26 mouse cellular contexts compared by ENCODE assay signal in the genomic region with DNA sequence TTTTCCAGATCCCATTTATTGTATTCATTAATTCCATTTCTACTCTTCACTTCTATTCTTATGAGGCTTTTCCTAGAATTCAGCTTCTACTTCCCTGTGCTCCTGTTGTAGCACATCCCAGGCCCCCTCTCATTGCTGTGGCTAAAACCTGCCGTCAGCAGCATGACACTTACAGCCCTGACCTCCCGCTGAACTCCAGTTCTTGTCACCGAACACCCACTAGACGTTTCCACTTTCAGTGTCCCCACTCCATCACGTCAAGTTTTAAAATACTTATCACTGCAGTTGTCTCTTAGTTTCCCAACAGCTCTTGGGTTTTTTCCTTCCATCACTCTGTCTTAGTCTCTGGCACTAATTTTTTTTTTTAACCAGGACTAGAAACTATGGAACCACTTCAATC. TPM values are rescaled to one million over a fixed set of nuclear protein-coding genes. Genes with fewer than 3 reads are reported as not detected.
DNase-seq lines count a peak whose midpoint lies in the region; ATAC-seq and TF ChIP-seq lines count a peak whose summit lies in the region.
"Had no signal": no experiment of that assay in that cellular context is flagged by ENCODE, and none has a peak within 500 bp of the region (broad histone marks: within the 10 kb centered on the region; RNA-seq: fewer than 3 reads in every experiment).

No protein-coding gene starts in this region.

- H3K4me3 ChIP-seq in heart, embryonic 11.5 days (ENCODE audit: low read depth, low read length) = no peak overlapping the region
- no peak overlapping the region for H3K4me3 ChIP-seq in kidney, postnatal 0 days (replicated peaks; ENCODE audit: low read depth, low read length)
- H3K4me3 ChIP-seq in lung, postnatal 0 days (ENCODE audit: low read depth, low read length) = no peak overlapping the region
- H3K4me3 ChIP-seq: embryonic facial prominence, embryonic 13.5 days; forebrain, embryonic 13.5 days; hindbrain, embryonic 13.5 days; left cerebral cortex, adult 2 months; liver, embryonic 15.5 days; midbrain, embryonic 12.5 days; stomach, embryonic 15.5 days had no signal

- WGBS in heart, embryonic 11.5 days (ENCODE audit: insufficient replicate concordance) = 21% methylated on average over 5 of the region's 5 CpGs
- 14% methylated on average over 5 of the region's 5 CpGs for WGBS in kidney, postnatal 0 days
- WGBS in lung, postnatal 0 days = 8% methylated on average over 5 of the region's 5 CpGs

- ATAC-seq in heart, embryonic 11.5 days (replicated peaks; ENCODE audit: insufficient number of reproducible peaks, low FRiP score, low TSS enrichment) = peak; percentile 52; the same call in 1 of the 2 replicates
- no peak for ATAC-seq in kidney, postnatal 0 days (replicated peaks; ENCODE audit: low FRiP score, low read depth)
- ATAC-seq in lung, postnatal 0 days = 0 out of 2 replicates have a peak, but pooled peaks have one; percentile 17
- ATAC-seq: forebrain, embryonic 13.5 days; Patski had no signal

- no peak overlapping the region for H3K4me2 ChIP-seq in heart, embryonic 11.5 days
- H3K4me2 ChIP-seq in kidney, postnatal 0 days (ENCODE audit: low read length) = no peak overlapping the region
- H3K4me2 ChIP-seq in lung, postnatal 0 days (replicated peaks; ENCODE audit: low read depth, low read length) = no peak overlapping the region
- H3K4me2 ChIP-seq: embryonic facial prominence, embryonic 13.5 days; forebrain, embryonic 13.5 days; hindbrain, embryonic 13.5 days; liver, embryonic 15.5 days; midbrain, embryonic 12.5 days; stomach, embryonic 15.5 days had no signal

- intact Hi-C loops in heart, postnatal 36 days (cut with DNase I) = loop anchor here (5.0 kb wide), 1 partner anchor 86 kb away; no protein-coding TSS in a partner anchor

- H3K4me1 ChIP-seq in heart, embryonic 11.5 days (ENCODE audit: control insufficient read depth, insufficient read depth, low read length) = peaks cover 13% of the 10 kb centered on the region
- H3K4me1 ChIP-seq in kidney, postnatal 0 days (replicated peaks; ENCODE audit: insufficient read depth, low read length) = no peaks in the 10 kb centered on the region
- peaks cover 4% of the 10 kb centered on the region; the same call in 1 of the 2 replicates for H3K4me1 ChIP-seq in lung, postnatal 0 days (ENCODE audit: insufficient read depth, low read depth, low read length)
- H3K4me1 ChIP-seq: embryonic facial prominence, embryonic 13.5 days; forebrain, embryonic 13.5 days; hindbrain, embryonic 13.5 days; midbrain, embryonic 12.5 days; stomach, embryonic 15.5 days had no signal

- H3K9me3 ChIP-seq in heart, embryonic 11.5 days (replicated peaks; ENCODE audit: control insufficient read depth, low read length) = no peaks in the 10 kb centered on the region
- no peaks in the 10 kb centered on the region for H3K9me3 ChIP-seq in kidney, postnatal 0 days (replicated peaks; ENCODE audit: low read length)
- H3K9me3 ChIP-seq in lung, postnatal 0 days (ENCODE audit: low read length) = no peaks in the 10 kb centered on the region
- H3K9me3 ChIP-seq: embryonic facial prominence, embryonic 13.5 days; forebrain, embryonic 13.5 days; G1E; hindbrain, embryonic 13.5 days; liver, embryonic 15.5 days; midbrain, embryonic 12.5 days; stomach, embryonic 15.5 days had no signal

- no peaks in the 10 kb centered on the region for H3K36me3 ChIP-seq in heart, embryonic 11.5 days (ENCODE audit: control insufficient read depth, insufficient read depth, low read length)
- no peaks in the 10 kb centered on the region for H3K36me3 ChIP-seq in kidney, postnatal 0 days (ENCODE audit: insufficient read depth, low read length)
- no peaks in the 10 kb centered on the region for H3K36me3 ChIP-seq in lung, postnatal 0 days (ENCODE audit: insufficient read depth, low read length)
- H3K36me3 ChIP-seq: embryonic facial prominence, embryonic 13.5 days; G1E; hindbrain, embryonic 13.5 days; liver, embryonic 15.5 days; midbrain, embryonic 12.5 days; stomach, embryonic 15.5 days had no signal

- DNase-seq in heart, postnatal 36 days = no peak
- peak; percentile 27 for DNase-seq in kidney, postnatal 0 days (ENCODE audit: low spot score)
- DNase-seq in kidney, adult 18-20 months = no peak
- peak; percentile 49 for DNase-seq in lung, postnatal 0 days (ENCODE audit: low spot score)
- DNase-seq in lung, postnatal 10 days = no peak
- no peak for DNase-seq in urinary bladder, postnatal 10 days (ENCODE audit: low spot score)
- DNase-seq: adrenal gland, postnatal 36 days; B cell, adult 2 months; cerebellum, adult 9-10 months; gastrocnemius, postnatal 10 days; kidney, adult 11 months; thymus, postnatal 25 days had no signal

- no peak for TF ChIP-seq CTCF in kidney, postnatal 0 days (IDR thresholded peaks at IDR 0.05; ENCODE audit: low read depth)
- TF ChIP-seq CTCF in lung, postnatal 0 days (IDR thresholded peaks at IDR 0.05) = no peak

- H3K9ac ChIP-seq in heart, embryonic 11.5 days (ENCODE audit: low read depth, low read length) = no peak overlapping the region
- no peak overlapping the region for H3K9ac ChIP-seq in kidney, postnatal 0 days (ENCODE audit: low read depth, low read length)
- no peak overlapping the region for H3K9ac ChIP-seq in lung, postnatal 0 days (replicated peaks; ENCODE audit: low read depth)
- H3K9ac ChIP-seq: embryonic facial prominence, embryonic 13.5 days; forebrain, embryonic 13.5 days; hindbrain, embryonic 13.5 days; liver, embryonic 15.5 days; midbrain, embryonic 12.5 days; stomach, embryonic 15.5 days had no signal

- no peaks in the 10 kb centered on the region for H3K27me3 ChIP-seq in heart, embryonic 11.5 days (ENCODE audit: control insufficient read depth, insufficient read depth, low read length)
- H3K27me3 ChIP-seq in kidney, postnatal 0 days (ENCODE audit: insufficient read depth, low read length) = no peaks in the 10 kb centered on the region
- H3K27me3 ChIP-seq in lung, postnatal 0 days (replicated peaks; ENCODE audit: insufficient read depth, low read length) = no peaks in the 10 kb centered on the region
- H3K27me3 ChIP-seq: CH12.LX; embryonic facial prominence, embryonic 13.5 days; forebrain, embryonic 13.5 days; liver, embryonic 15.5 days; midbrain, embryonic 12.5 days; stomach, embryonic 15.5 days had no signal

- H3K27ac ChIP-seq in heart, embryonic 11.5 days (ENCODE audit: low read depth, low read length) = no peak overlapping the region
- no peak overlapping the region for H3K27ac ChIP-seq in kidney, postnatal 0 days
- H3K27ac ChIP-seq in lung, postnatal 0 days (ENCODE audit: low read length) = no peak overlapping the region
- H3K27ac ChIP-seq: embryonic facial prominence, embryonic 13.5 days; forebrain, embryonic 13.5 days; hindbrain, embryonic 13.5 days; left cerebral cortex, adult 2 months; liver, embryonic 15.5 days; midbrain, embryonic 12.5 days had no signal

- TF ChIP-seq EP300 in lung, postnatal 0 days (IDR thresholded peaks at IDR 0.05) = no peak

RNA-seq across cellular contexts. Expression of a gene that starts 6.2 kb away (rescaled TPM):
- polyA plus RNA-seq in heart, embryonic 11.5 days (2014; fragmentation: Nextera tagmentation; extraction: Ambion mirVana) = 37.2 and 41.1 TPM in 2 replicates
- total RNA-seq in heart, postnatal 36 days (2021) = 1 to 10 TPM; 1.7 to 1.9 TPM
- polyA plus RNA-seq in kidney, postnatal 0 days (2015; fragmentation: Nextera tagmentation; extraction: Ambion mirVana) = 30.1 and 33.6 TPM in 2 replicates
- 8.4 and 9.4 TPM in 2 replicates for polyA plus RNA-seq in lung, postnatal 0 days (2015; fragmentation: Nextera tagmentation; extraction: Ambion mirVana)
- total RNA-seq: megakaryocyte, adult 5-6 weeks; monocyte, adult 5-6 weeks; neutrophil, adult 5-6 weeks had no signal
- polyA plus RNA-seq: G1E had no signal

Comparison
In these comparisons a context has a peak if more than half of its experiments do, and no peak if none do; other contexts are left out.
1. DNase-seq: peak in kidney, postnatal 0 days (single experiment) and lung, postnatal 0 days (single experiment); none in heart, postnatal 36 days (0 of 2), kidney, adult 18-20 months (single experiment), lung, postnatal 10 days (single experiment) and urinary bladder, postnatal 10 days (single experiment).